Mouse (Mus musculus) hindlimb bud, embryonic 11.5 days (tissue): ENCODE data around the gene Btbd1.

Experiments
- DNase-seq: peaks from one replicate; pipeline ENCODE4 v3.0.0-alpha.2; 2012; ENCODE audit warnings: low read depth, low spot score; ENCODE audit errors: extremely low spot score

The Btbd1 gene

GRCm38 (mm10) chr7:81789095-81789757 lies 40.0 kb downstream of the Btbd1 start, which contains the start of gene 3110040N11Rik:
3110040N11Rik (minus strand) TSS chr7:81789478.
- peak; percentile 69 for DNase-seq

DNA sequence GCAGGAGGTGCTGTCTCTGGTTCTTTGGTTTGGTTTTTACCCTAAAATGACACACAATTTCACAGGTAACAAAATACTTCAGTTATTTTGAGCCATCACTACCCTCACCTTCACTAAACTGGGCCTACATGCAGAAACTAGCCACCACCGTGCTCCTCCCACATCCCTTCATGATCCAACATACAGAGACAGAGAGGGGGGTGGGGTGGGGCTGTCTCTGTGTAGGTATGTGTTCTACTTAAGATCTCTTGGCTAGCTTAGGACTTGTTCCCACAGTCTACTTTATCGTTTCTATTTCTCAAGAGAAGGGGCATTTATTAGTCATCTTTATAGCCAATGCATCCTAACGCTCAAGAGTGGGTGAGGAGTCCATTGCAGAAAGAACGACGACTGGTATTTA lies 40.7 kb downstream of the Btbd1 start:
- no peak for DNase-seq

DNA sequence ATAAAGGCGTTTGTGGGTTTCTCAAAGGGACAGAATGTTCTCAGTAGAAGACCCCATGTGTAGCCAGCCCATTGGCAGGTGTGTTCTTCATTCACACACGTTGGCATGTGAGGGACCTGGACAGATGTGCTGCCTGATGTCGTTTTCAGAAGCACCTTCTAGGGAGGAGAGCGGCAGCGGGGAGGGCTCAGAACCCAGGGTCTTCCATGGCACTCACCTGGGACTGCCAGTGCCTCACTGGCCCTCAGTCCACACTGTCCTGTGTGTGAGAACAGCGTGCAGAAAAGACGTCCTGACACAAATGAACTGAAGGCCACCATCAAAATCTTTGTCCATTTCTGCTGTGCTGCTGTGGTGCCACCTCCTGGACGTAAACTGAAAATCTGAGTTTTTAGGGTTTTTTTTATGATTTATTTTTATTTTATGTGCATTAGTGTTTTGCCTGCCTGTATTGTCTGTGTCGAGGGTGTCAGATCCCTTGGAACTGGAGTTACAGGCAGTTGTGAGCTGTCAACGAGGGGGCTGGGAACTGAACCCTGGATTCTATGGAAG lies 51.5 kb downstream of the Btbd1 start:
- no peak for DNase-seq

DNA sequence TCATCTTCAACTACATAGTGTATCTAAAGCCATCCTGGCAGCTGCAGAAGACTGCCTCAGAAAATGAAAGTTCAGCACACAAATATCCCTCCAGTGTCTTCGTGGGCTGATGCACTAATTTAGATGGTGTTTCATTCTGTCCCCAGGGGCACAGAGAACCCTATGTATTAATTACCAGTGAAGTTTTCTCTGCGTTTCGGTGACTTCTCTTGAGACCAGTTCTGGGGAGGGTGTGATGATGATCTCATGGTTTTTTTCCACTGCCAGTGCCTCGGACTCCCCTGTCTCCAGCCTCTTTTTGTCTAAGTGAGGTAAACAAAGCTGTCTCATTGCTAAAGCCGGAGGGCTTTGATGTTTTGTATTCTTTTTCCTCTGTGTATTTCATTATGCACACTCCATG lies 53.9 kb downstream of the Btbd1 start:
- no peak for DNase-seq

GRCm38 (mm10) chr7:81772786-81773539 lies 56.3 kb downstream of the Btbd1 start:
- no peak for DNase-seq

GRCm38 (mm10) chr7:81763110-81763845 lies 66.0 kb downstream of the Btbd1 start:
- no peak for DNase-seq

DNA sequence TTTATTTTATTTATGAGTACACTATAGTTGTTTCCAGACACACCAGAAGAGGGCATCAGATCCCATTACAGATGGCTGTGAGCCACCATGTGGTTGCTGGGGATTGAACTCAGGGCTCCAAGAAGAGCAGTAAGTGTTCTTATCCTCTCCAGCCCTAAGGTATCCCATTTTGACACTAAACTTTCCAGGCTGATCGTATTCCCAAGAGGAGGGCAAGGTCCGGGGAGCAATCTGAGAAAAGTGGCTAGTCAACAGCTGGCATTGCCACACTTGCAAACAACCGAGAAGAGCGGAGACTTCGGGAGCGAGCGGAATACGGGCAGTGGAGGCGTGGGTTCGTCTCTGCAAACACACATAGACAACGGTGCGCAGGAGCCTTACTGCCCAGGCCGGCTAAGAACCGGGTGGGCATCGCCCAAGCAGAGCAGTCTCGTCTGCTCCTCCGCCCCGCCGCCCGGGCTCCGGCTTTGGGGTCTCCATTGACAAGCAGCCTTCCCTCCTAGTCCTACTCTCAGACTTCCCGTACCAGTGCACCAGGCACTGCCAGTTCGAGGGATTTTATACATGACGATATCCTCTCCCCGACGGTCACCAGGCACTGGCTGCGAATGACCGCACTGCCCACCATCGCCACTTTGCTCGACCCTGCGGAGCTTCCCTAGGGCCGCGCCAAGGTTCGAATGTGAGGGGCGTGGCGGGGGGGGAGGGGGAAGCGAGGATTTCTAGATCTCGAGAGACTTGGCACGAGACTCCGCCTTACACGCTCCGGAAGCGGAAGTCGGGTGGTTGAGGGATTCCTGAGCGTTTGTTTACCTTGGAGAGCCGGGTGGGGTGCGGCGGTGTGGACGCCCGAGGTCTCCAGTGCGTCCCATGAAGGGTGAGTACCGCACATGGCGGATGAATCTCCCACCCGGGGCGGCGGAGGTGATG lies 66.8 kb downstream of the Btbd1 start, which contains the start of gene Ramac:
Gene Ramac (plus strand): TSS at position 746 of the 930 bp plus-strand sequence.
- DNase-seq = peak; percentile 70

GRCm38 (mm10) chr7:81747956-81748355 lies 81.3 kb downstream of the Btbd1 start:
- no peak for DNase-seq

DNA sequence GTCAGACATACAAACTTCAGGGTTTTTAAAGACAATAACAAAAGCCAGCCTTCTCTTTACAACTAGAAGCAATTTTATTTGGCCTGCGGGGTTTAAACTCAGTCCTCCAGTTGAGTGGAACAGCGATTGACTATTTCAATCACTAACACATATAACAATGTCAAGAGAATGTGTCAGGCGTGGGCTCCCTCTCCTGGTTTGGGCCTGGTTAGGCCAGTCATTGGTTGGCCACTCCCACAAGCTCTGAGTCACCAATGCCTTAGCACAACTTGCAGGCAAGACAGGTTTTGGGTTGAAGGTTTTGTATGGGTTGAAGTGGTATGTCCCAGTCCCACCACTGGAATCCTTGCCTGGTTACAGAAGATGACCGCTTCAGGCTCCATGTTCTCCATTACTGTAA lies 85.1 kb downstream of the Btbd1 start:
- no peak for DNase-seq
